Mouse (Mus musculus) monocyte, adult 59 days (primary cell): ENCODE measurements around the gene Osbpl11. TPM values are rescaled to one million over a fixed set of nuclear protein-coding genes. Genes with fewer than 3 reads are reported as not detected.

Source experiments
- total RNA-seq, 2 experiments: library from RNA; stranded (reverse); gene quantifications; one replicate each; pipeline ENCODE4 v1.2.4; 2023

Osbpl11 gene
- 10 to 100 TPM; 32.4 to 33.3 TPM for total RNA-seq

GRCm38 (mm10) chr16:33184901-33185260 lies at the start of gene Osbpl11:
Gene Osbpl11, plus strand, starts transcription at chr16:33185071.

DNA sequence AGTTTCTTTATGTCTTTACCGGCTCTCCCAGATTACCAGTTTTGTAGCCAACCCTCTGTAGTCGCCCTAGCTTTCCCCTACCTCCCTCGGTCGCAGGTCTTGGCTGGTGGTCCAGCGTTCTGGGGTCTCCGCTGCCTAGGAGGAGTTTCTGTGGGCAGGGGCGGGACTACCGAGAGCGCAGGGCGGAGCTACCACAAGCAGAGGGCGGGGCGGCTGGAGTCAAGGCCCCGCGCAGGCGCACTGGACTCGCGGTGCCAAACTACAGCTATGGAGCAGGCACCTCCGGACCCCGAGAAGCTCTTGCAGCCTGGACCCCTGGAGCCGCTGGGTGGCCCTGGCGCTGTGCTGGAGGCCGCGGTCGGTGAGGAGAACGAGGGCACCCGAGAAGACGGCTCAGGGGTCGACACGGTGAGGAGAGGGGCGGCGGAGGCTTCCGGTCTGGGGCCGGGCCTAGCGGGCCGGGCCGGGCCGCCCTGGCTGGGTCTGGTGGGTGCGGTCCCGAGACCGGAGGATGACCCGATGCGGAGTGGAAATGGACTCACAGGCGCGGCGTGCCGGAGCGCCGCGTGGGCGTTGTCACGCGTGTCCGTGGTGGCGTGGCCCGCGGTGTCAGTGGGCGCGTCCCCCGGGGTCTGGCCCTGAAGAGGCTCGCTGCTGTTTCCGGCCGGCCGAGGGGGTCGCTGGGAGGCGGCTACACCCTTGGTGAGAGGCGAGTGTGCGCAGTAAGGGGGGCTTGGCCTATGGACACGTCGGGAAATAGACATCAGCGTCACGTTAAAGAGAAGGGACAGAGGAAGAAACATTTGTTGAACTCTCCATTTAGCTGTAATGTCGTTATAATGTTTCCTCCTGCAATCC lies 66.6 kb downstream of the Osbpl11 start, which contains the start of gene Snx4:
Gene Snx4, plus strand, starts transcription at position 249 of the 858 bp plus-strand sequence.

Other genes starting within 250 kb of the Osbpl11 start
- not detected for gene Iqcg, start 128.9 kb upstream of the Osbpl11 start, total RNA-seq
- 100 to 1,000 TPM; 675 to 776 TPM for gene Rpl35a, start 128.6 kb upstream of the Osbpl11 start, total RNA-seq
- gene Lmln, start 122.5 kb upstream of the Osbpl11 start, total RNA-seq = 1 to 10 TPM; 1.6 TPM
- 10 to 100 TPM; 34.3 to 39.0 TPM for gene Snx4, start 66.4 kb downstream of the Osbpl11 start, total RNA-seq
- 10 to 100 TPM; 50.1 to 56.3 TPM for gene Zfp148, start 195.8 kb downstream of the Osbpl11 start, total RNA-seq